Mouse (Mus musculus) B cell, adult 67 days (primary cell): ENCODE data around the gene Taf7l. TPM values are rescaled to one million over a fixed set of nuclear protein-coding genes. Genes with fewer than 3 reads are reported as not detected.

Experiments used
- total RNA-seq, 2 experiments: library from RNA; stranded (reverse); gene quantifications; 4 replicates each; pipeline ENCODE4 v1.2.4; 2023

Gene Taf7l
- total RNA-seq: not detected

DNA sequence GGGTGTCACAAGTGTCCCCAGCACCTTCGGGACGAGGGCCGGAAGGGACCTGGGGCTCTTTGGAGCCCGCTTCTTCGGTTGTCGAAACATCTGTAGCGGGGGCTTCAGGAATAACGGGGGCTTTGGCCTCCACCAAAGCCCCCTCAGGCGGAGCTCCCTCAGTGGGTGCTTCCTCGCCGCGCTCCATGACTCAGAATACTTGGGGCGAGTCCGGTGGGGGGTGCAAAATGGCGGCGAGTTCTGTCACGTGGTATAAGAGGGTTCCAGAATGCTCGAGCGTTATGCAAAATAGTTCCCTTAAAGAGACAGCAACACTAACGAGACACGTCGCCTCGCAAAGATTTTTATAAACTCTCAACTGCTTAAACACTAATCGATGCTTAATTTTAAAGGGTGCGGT lies at the start of gene Taf7l:
TSS of gene Taf7l (minus strand) at position 201 of the 400 bp plus-strand sequence.

Other genes with a start within 250 kb of the Taf7l start
- 10 to 100 TPM; 36.0 to 41.6 TPM for gene Trmt2b, start 199.5 kb downstream of the Taf7l start, total RNA-seq
- gene Tmem35a, start 181.3 kb downstream of the Taf7l start, total RNA-seq: not detected
- 1 to 10 TPM; 3.6 to 3.7 TPM for gene Cenpi, start 168.4 kb downstream of the Taf7l start, total RNA-seq
- gene Drp2, start 71.9 kb downstream of the Taf7l start, total RNA-seq: not detected
- 10 to 100 TPM; 19.4 to 20.6 TPM for gene Timm8a1, start 65.4 kb upstream of the Taf7l start, total RNA-seq
- gene Btk, start 107.1 kb upstream of the Taf7l start, total RNA-seq: 100 to 1,000 TPM; 183 to 199 TPM
- 100 to 1,000 TPM; 481 to 549 TPM for gene Rpl36a, start 109.2 kb upstream of the Taf7l start, total RNA-seq
- 10 to 100 TPM; 66.8 to 94.5 TPM for gene Gla, start 124.6 kb upstream of the Taf7l start, total RNA-seq
- 100 to 1,000 TPM; 141 to 142 TPM for gene Hnrnph2, start 124.7 kb upstream of the Taf7l start, total RNA-seq
- 1 to 10 TPM; 1.7 to 2.3 TPM for gene Armcx4, start 210.0 kb upstream of the Taf7l start, total RNA-seq
- gene Armcx1, start 241.5 kb upstream of the Taf7l start, total RNA-seq: under 1 TPM in 1 of 2 experiments, not detected in 1; 0.83 TPM